Mouse (Mus musculus) large intestine, adult 2 months (tissue): ENCODE measurements at regions not wholly inside any gene's neighbourhood (a gene's known extent, or its start where the extent isn't known, plus 50 kb on each side); places are given as distances from the start of the nearest gene placed in this dataset.

Source experiments
- DNase-seq: peaks from one replicate; pipeline ENCODE4 v3.0.0-alpha.2; 2012; ENCODE audit warnings: low read depth, low spot score
- WGBS: fragments of 180-500 bp; shearing (Covaris S2); methylation state at CpG from one replicate; pipeline ENCODE4 v1.1.7; 2018; 5-methylcytosine and 5-hydroxymethylcytosine counted together

GRCm38 (mm10) chr2:135580051-135580450 lies 78.8 kb upstream of the Plcb4 start:
- 79% methylated on average over 4 of the region's 4 CpGs for WGBS
- no peak for DNase-seq

- no peak for DNase-seq
- 81% methylated on average over 8 of the region's 8 CpGs for WGBS
These were observed 76.5 kb upstream of the Plcb4 start for GRCm38 (mm10) chr2:135582341-135582740.

GRCm38 (mm10) chr2:135606306-135606705 lies 52.5 kb upstream of the Plcb4 start:
- DNase-seq: no peak
